Mouse (Mus musculus): ENCODE results near the gene Olfr1487.
"Not testable (repeated sequence)": the region's sequence is repeated elsewhere in the genome, so short reads cannot be mapped to it uniquely, and the experiment has no call there.

The Olfr1487 gene

DNA sequence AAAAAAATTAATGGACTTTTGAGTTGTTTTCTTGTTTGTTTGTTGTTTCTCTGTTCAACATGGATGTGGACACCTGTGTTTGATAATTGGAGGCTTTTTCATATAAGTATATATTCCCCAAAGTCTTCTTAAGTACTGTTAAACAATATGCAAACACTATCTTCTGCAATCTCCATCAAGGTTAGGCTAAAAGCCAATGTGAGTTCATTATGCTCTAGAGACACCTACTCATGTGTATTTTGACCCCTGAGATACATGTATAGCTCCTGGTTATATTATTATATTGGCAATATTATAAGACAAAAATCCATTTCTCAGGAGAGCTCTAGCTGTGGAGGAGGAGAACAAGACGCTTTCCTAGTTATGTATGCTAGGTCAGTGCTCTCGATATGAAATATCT, at the start of gene Olfr1487:
Gene Olfr1487 (plus strand): TSS at position 301 of the 400 bp plus-strand sequence.
- not testable (repeated sequence) for DNase-seq (ENCODE audit: low spot score)

DNA sequence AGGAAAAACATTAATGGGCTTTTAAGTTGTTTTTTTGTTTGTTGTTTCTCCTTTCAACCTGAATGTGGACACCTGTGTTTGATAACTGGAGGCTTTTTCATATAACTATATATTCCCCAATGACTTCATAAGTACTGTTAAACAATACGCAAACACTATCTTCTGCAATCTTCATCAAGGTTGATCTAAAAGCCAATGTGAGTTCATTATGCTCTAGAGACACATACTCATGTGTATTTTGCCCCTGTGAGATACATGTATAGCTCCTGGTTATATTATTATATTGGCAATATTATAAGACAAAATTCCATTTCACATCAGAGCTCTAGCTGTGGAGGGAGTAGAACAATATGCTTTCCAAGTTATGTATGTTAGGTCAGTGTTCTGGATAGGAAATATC, 34.0 kb upstream of the Olfr1487 start, which contains the start of gene Olfr1484:
Gene Olfr1484 (plus strand): TSS at position 301 of the 400 bp plus-strand sequence.
- DNase-seq (ENCODE audit: low spot score), result no peak

DNA sequence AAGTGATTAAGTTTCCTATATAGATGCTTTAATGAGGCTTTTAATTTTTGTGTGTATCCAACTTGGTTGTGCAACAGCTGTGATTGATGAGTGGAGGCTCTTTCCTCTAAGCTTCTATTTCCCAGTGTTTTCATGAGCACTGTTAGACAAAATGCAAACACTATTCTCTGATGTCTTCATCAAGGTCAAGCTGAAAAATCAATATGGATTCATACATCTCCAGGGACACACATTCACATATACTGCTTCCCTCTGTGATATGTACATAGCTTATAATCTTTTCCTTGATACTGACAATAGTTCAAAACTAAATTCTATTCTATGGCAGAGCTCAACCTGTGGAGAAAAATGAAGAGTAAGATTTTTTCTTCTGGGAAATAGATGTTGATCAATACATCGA, 14.1 kb downstream of the Olfr1487 start, which contains the start of gene Olfr1489:
Gene Olfr1489 (plus strand): TSS at position 301 of the 400 bp plus-strand sequence.
- DNase-seq (ENCODE audit: low spot score), result no peak

DNA sequence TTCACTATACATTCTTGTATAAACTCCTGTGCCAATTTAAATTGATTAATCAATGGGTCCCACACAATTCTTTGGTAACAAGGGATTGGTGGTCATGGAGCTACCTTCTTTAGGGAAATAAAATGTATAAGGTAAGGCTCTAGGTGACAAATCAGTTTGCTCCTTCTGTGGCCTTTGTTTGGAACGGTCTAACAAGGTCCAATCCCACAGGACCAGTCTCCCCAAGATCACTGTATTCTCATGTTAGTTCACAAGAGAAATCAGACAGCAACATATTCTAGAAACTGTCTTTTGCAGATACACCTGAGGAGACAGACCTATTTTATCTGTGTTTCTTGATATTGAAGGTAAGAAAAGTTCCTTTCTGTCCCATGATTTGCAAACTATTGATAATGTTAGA, 33.6 kb downstream of the Olfr1487 start, which contains the start of gene Olfr1490:
Gene Olfr1490 (plus strand): TSS at position 301 of the 400 bp plus-strand sequence.
- DNase-seq (ENCODE audit: low spot score), result no peak

All from embryo, embryonic 10.5 days (tissue).